Mouse (Mus musculus) heart, adult 2 months (tissue): ENCODE measurements at regions not wholly inside any gene's neighbourhood (a gene's known extent, or its start where the extent isn't known, plus 50 kb on each side); places are given as distances from the start of the nearest gene placed in this dataset.

Experiments used
- CTCF ChIP-seq: fragments of 200-600 bp; IDR thresholded peaks from 2 replicates; pipeline ENCODE4 v1.8.1; 2022; ENCODE audit warnings: antibody characterized with exemption, mild to moderate bottlenecking, moderate library complexity
- EP300 ChIP-seq: fragments of 200-500 bp; IDR thresholded peaks from 2 replicates; pipeline ENCODE4 v1.6.1; 2011; ENCODE audit warnings: low read depth, low read length, control low read depth; ENCODE audit not compliant: insufficient read depth
- POLR2A ChIP-seq: fragments of 200-500 bp; IDR thresholded peaks from 2 replicates; pipeline ENCODE4 v1.6.1; 2011; ENCODE audit warnings: mild to moderate bottlenecking, low read depth, low read length, control low read depth; ENCODE audit not compliant: insufficient read depth

DNA sequence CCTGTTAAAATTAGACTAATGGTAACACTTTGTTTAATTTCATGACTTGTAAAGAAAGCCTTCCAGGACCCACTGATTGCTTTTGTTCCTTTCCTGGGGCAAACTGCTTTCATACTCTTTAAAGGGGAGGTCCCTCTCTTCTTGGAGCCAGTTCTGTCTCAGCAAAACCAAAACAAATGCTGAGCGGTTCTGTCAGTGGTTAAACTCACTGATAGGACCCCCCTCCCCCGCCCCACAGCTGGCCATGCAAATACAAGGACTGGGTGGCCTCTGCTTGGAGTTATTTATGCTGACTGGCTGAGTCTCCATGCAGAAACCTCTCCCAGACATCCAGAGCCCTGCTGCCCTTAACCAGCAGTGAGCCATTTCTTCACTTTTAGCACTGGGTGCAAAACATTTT lies 127.6 kb upstream of the Sox4 start:
- TF ChIP-seq CTCF (no peak), POLR2A (no peak), EP300 (no peak)
